Mouse (Mus musculus) telencephalon, adult 2 months (tissue): ENCODE data around the gene Nfib.
A peak's percentile ranks its signal among the peaks of the same experiment; 100 is the strongest.

Experiments
- DNase-seq: peaks from one replicate; pipeline ENCODE4 v3.0.0-alpha.2; 2011; ENCODE audit warnings: low read depth, low spot score

The Nfib gene

GRCm38 (mm10) chr4:82542656-82543397 is 162.7 kb downstream of the Nfib start:
- DNase-seq = peak; percentile 78

GRCm38 (mm10) chr4:82541894-82542510 is 163.5 kb downstream of the Nfib start:
- DNase-seq = peak; percentile 83

- DNase-seq = no peak
Measured at GRCm38 (mm10) chr4:82540466-82540990, 165.0 kb downstream of the Nfib start.

- DNase-seq = no peak
Measured at GRCm38 (mm10) chr4:82540048-82540410, 165.5 kb downstream of the Nfib start.

GRCm38 (mm10) chr4:82539406-82540047 is 166.0 kb downstream of the Nfib start:
- DNase-seq = no peak

GRCm38 (mm10) chr4:82538815-82539214 is 166.7 kb downstream of the Nfib start:
- no peak for DNase-seq

- no peak for DNase-seq
Measured at GRCm38 (mm10) chr4:82538069-82538811, 167.3 kb downstream of the Nfib start.

- DNase-seq = no peak
Measured at GRCm38 (mm10) chr4:82537279-82537967, 168.1 kb downstream of the Nfib start.

GRCm38 (mm10) chr4:82536435-82537278 is 168.9 kb downstream of the Nfib start:
- DNase-seq = no peak

GRCm38 (mm10) chr4:82535606-82536434 is 169.7 kb downstream of the Nfib start:
- no peak for DNase-seq

- no peak for DNase-seq
Measured at GRCm38 (mm10) chr4:82533231-82533630, 172.3 kb downstream of the Nfib start.

GRCm38 (mm10) chr4:82532443-82533191 is 172.9 kb downstream of the Nfib start:
- no peak for DNase-seq

- no peak for DNase-seq
Measured at GRCm38 (mm10) chr4:82531977-82532376, 173.6 kb downstream of the Nfib start.

- DNase-seq = no peak
Measured at GRCm38 (mm10) chr4:82530875-82531353, 174.6 kb downstream of the Nfib start.

GRCm38 (mm10) chr4:82528978-82529377 is 176.6 kb downstream of the Nfib start:
- no peak for DNase-seq

GRCm38 (mm10) chr4:82519935-82520334 is 185.6 kb downstream of the Nfib start:
- DNase-seq = no peak

GRCm38 (mm10) chr4:82518132-82518531 is 187.4 kb downstream of the Nfib start:
- no peak for DNase-seq

GRCm38 (mm10) chr4:82517311-82517710 is 188.2 kb downstream of the Nfib start:
- no peak for DNase-seq
